Mouse (Mus musculus) G1E-ER4 (cell line): ENCODE measurements around the gene Klkb1. TPM values are rescaled to one million over a fixed set of nuclear protein-coding genes. Genes with fewer than 3 reads are reported as not detected.

ENCODE experiments used
- GATA1 ChIP-seq: IDR thresholded peaks from one replicate; pipeline ENCODE4 v1.8.0; 2012; ENCODE audit warnings: low read length, inconsistent platforms
- polyA plus RNA-seq: library from polyadenylated mRNA; stranded (reverse); fragments of >175 nt; gene quantifications from 2 replicates; pipeline ENCODE4 v1.2.3, GENCODE M21; 2012

The Klkb1 gene
- polyA plus RNA-seq, 1 experiment, result not detected

DNA sequence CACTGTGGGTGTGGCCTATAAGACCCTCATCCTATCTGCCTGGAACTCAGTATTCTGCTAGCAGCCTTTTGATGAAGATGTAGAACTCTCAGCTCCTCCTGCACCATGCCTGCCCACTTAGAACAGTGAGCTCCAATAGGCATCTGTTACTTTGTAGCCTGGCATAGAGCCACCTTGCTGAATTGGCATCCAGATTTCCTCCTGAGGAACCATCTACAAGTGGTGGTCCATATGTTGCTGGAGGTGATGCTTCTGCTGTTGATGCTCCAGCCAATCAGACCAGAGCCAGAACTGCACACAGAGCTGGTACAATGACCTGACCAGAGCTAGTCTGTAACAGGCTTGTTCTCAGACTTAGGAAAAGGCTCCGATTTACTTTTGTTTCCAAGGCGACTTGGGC is 2.9 kb downstream of the Klkb1 start:
- no peak for TF ChIP-seq GATA1

DNA sequence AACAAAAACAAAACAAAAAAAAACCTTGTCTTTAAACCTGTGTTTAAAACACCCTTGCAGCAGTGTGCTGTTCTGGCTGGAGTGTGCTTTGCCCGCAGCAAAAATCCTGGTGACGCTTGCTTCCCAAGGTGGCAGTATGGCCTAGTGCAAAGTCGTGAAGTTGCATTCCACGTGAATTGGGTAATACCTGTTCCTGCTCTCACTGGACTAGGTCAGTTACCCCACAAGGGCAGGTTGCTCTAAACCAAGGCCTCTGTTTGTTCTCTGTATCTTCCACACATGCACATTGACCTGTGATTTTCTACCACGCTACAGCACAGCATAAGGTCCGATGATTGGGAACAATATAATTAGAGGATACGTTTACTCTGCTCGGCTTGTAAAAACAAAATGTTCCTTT is 13.0 kb downstream of the Klkb1 start:
- no peak for TF ChIP-seq GATA1

DNA sequence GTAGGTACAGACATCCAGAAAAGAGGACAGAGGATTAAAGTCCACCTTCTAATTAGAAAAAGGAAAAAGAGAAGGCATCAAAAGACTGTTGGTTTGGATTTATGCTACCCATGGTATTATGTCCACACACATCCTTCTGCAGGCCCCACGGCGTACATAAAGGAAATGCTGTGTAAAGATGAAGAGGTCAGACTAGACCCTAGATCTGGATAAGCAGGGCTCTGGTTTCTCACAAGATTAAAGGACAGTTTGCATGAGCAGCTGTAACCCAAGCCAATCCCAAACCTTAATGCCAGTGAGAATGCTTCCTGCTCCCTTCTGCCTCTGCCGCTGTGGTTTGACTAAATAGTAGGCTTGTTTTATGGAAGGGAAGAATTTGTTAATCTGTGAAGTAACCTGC is 17.2 kb downstream of the Klkb1 start:
- no peak for TF ChIP-seq GATA1

DNA sequence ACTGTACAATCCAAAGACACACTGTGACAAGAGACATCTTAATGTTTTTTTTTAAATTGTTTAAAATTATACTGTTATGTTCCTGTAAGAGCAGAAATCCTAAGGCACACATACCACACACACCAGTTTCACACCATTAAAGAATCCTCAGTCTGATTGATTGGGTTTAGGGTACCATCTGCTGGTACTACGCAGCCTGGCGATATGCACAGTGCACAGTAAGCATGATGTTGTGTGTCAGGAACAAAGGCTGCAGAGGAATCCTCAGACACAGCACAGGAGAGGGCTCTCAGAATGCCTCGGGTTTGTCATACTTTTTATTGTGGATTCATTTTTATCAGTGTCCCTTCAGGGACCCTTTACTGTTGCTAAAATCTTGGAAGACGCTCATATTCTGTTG is 20.3 kb downstream of the Klkb1 start:
- no peak for TF ChIP-seq GATA1

- no peak for TF ChIP-seq GATA1
Measured at GRCm38 (mm10) chr8:45269056-45269455, 25.6 kb downstream of the Klkb1 start.

DNA sequence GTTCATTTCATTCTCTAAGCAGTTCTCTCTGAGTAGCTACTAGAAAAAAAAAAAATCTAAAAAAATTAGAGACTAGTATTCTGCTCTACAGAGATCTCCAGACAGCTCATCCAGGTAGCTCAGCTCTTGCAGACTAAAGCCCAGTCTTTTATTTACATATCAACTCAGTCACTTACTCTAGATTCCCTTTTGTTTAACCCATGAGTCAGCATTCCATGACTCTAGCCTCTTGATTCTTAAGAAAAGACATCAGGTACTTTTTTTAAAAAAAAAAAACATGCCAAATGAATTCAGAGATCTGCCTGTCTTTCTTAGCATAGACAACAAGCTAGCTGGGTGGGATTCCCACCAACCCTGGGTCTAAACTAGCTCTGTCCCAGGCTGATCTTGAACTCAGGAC is 26.2 kb downstream of the Klkb1 start:
- TF ChIP-seq GATA1, result no peak

- no peak for TF ChIP-seq GATA1
Measured at GRCm38 (mm10) chr8:45267611-45268391, 26.9 kb downstream of the Klkb1 start.

DNA sequence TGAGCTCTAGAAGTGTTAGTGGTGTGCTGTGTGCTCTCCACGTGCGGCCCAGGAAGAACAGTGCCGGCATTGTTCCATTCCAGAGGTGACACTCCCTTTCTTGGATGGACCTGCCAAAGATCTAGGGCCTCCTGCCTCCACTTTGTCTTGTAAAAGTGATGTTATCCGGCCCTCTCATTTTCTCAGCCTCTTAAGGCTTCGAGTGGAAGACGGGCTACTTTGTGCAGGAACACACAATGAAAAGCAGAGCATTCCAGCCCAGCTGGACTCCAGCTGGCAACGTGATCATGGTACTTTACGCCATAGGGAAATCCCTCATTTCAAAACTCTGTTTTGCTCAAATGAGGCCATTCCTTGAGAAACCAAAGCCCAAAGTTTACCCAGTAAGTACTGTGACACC is 27.7 kb downstream of the Klkb1 start:
- no peak for TF ChIP-seq GATA1

DNA sequence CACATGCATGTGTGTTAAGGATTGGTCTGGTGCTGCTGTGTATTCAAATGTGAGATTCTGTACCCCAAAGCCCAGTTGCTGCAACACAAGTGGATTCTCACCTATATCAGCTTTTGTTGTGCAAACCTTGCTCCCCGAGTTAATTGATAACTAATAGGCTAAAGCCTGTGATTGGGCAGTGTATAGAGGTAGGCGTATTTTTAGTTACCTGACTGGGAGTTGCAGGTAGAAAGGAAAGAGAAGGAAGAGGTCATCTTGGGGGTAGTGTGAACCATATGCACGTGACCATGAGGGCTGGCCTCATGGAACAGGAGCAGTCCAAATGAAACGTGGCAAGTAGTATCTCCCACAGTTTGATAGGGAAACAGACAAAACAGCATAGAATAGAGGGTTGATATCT is 29.7 kb downstream of the Klkb1 start:
- no peak for TF ChIP-seq GATA1

GRCm38 (mm10) chr8:45262851-45263250 is 31.8 kb downstream of the Klkb1 start:
- no peak for TF ChIP-seq GATA1

DNA sequence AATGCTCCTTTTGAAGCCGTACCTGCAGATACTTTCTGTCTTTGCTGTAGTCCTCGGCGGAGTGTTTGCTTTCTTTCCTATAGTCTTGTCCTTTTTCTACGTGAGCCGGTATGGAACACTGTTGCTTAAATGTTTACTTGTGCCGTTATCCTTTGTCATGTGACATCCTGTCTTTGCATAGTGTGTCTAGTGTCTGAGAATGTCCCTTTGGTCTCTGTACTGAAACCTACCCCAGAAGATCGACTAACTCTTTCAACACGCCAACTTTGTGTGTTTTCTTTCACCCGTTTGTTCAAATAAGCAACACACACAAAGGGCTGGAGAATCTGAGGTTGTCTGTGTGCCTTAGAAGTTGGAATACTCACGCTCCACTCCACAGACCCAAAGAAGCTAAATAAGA is 32.7 kb downstream of the Klkb1 start, which contains the start of gene F11:
Gene F11 (minus strand): TSS at position 112 of the 400 bp plus-strand sequence.
- TF ChIP-seq GATA1, result no peak

DNA sequence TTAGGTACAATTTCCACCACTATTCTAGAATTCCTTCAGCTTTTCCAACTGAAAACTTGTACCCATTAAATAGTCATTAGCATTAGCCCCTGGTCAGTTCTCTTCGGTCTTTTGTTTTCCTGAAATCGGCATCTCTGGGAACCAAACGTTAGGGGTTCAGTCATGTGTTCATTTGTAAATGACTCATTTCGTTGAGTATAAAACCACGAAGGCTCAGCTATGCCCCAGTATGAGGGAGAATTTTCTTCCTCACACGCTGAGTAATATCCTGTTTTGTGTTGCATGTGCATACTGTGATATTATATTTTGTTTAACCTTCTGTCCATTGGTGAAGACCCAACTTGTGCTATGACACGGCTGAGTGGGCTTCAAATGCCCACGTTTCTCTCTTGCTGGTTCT is 36.2 kb downstream of the Klkb1 start:
- no peak for TF ChIP-seq GATA1

GRCm38 (mm10) chr8:45255040-45255439 is 39.6 kb downstream of the Klkb1 start:
- TF ChIP-seq GATA1, result no peak

- no peak for TF ChIP-seq GATA1
Measured at GRCm38 (mm10) chr8:45254194-45254842, 40.3 kb downstream of the Klkb1 start.

DNA sequence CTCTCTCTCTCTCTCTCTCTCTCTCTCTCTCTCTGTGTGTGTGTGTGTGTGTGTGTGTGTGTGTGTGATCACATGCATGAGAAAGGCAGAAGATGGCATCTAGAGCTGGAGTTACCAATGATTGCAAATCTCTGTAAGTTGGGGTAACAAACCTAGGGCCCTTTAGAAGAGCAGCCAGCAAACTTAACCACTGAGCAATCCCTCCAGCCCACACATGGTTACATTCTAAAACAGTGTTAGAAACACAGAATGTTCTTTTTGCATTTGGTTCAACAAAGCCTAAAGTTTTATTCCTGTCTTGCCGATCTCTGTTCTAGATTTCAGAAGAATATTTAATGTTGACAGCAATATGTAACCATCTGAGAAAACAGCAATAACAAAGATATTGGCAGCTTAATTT is 41.1 kb downstream of the Klkb1 start:
- TF ChIP-seq GATA1, result no peak

DNA sequence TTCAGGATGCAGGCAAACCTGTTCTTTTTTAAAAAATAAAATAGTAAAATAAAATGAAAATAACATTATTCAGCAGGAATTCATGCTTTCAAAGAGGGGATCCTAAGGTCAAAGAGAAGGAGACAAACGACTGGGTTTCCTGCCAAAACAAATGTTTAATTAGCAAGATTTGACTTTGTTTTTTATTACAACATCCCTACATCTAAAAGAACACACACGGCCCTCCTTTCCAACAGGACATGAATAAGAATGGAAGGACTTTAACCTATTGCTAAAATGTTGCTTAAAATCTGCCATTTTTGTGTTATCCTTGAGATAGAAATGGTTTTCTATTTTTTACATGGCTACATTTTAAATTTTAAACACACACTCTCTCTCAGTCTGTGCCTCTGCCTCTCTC is 41.5 kb downstream of the Klkb1 start:
- no peak for TF ChIP-seq GATA1

- no peak for TF ChIP-seq GATA1
Measured at GRCm38 (mm10) chr8:45246307-45246706, 48.4 kb downstream of the Klkb1 start.

GRCm38 (mm10) chr8:45239363-45239762 is 55.3 kb downstream of the Klkb1 start:
- TF ChIP-seq GATA1, result no peak
